Mouse (Mus musculus): ENCODE data around the gene Hoxd12. TPM values are rescaled to one million over a fixed set of nuclear protein-coding genes. Genes with fewer than 3 reads are reported as not detected.

Gene Hoxd12
- polyA plus RNA-seq, 1 experiment: not detected

DNA sequence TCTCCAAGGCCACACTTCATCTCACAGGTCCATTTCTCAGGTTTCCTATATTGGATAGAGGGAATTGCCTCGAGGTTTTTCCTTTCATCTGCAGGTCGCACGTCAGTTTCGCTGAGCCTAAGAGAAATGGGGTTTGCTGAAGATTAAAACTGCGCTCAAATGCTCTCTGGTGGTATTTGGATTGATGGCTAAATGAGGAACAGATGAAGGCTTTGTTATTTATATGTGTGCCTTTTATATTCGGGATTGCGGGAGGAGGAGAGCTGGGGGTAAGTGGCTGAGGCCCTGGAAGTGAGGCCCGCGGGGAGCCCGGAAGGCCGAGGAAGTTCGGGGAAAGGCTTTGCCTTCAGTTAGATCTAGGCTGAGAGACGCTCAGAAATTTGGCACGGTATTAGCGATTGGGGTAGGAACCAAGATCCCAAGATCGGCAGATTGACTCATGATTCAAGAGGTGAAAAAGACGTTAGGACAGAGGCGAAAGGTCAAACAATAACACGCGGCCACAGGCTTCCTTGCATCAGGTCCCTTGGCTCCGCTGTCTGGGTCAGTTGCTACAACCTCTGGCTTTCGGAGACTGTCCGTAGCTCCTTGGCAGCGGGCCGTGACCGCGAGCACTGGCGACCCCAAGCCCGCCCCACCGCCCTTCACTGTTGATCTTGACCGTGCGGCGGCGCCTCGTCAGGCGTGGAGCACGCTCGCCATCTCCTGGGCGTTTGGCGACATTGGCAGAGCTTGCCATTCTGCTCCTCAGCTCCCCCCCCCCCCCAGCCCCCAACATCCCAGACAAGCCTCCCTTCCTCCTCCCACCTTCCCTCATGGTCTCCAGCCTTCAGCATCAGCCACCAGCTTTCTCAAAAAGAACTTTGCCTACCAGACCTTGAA, 2.1 kb upstream of the Hoxd12 start:
- Histone ChIP-seq H3K4me3 (ENCODE audit: insufficient read depth, low read depth, low read length) (peak overlapping the region; percentile 36; the same call in 1 of the 2 replicates), H3K4me1 (ENCODE audit: control insufficient read depth, insufficient read depth, insufficient read length, low read length) (no peaks in the 10 kb centered on the region), H3K27ac (replicated peaks; ENCODE audit: low read depth, low read length) (no peak overlapping the region)

GRCm38 (mm10) chr2:74673835-74674425, 883 bp upstream of the Hoxd12 start:
- Histone ChIP-seq H3K27ac (replicated peaks; ENCODE audit: low read depth, low read length) (no peak overlapping the region), H3K4me1 (ENCODE audit: control insufficient read depth, insufficient read depth, insufficient read length, low read length) (no peaks in the 10 kb centered on the region), H3K4me3 (ENCODE audit: insufficient read depth, low read depth, low read length) (no peak overlapping the region)

GRCm38 (mm10) chr2:74675666-74676282, 961 bp downstream of the Hoxd12 start:
- no peak overlapping the region for H3K27ac ChIP-seq (replicated peaks; ENCODE audit: low read depth, low read length)
- no peaks in the 10 kb centered on the region for H3K4me1 ChIP-seq (ENCODE audit: control insufficient read depth, insufficient read depth, insufficient read length, low read length)
- no peak overlapping the region for H3K4me3 ChIP-seq (ENCODE audit: insufficient read depth, low read depth, low read length)

DNA sequence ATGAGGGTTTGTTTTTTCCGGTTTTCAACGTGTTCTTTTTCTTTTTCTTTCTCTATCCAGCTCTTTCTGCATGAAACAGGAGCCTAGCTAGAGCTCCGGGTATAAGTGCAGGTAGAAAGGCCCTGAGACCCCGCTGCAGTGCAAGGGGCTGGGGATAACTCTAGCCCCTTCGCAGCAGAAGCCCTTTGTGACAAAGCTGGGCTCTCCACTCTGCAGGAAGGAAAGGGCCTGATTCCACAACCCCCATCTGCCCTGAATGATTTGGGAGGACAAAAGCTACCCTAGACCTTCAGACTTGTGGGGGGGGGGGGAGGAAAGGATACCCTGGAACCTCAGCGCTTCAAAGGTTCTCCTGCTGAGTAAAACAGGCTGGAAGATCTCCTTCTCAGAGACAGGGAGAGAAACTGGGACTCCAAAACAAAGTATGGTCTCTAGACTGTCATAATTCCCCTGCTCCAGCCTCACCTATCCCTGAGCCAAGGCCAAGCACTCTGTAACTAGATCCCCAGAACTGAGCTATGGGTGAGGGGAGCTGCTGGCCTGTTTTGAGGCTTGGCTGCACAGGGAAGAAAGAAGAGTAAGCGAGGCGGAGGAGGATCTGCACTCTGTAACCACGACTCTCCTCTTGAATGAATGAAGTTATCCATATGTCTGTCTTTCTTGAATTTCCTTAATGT, 1.7 kb downstream of the Hoxd12 start:
- no peak overlapping the region for H3K4me3 ChIP-seq (ENCODE audit: insufficient read depth, low read depth, low read length)
- no peaks in the 10 kb centered on the region for H3K4me1 ChIP-seq (ENCODE audit: control insufficient read depth, insufficient read depth, insufficient read length, low read length)
- H3K27ac ChIP-seq (replicated peaks; ENCODE audit: low read depth, low read length): no peak overlapping the region

DNA sequence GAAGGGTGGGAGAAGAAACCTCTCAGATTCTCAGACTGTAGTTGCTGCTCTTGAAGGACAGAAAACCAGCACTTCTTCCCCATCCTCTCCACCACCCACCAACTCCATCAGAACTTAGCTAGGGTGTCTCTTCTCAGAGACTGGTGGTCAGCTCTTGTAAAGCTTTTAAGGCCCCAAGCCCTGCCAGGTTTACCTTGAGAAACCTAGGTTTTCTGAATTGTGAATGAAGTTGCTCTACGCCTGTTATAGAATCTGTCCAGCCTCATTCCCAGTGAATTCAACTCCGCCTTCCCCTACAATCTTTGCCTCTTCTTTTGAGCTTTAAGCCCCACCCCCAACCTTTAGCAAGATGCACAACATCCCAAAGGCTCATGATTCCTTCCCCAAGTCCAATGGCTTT, 2.3 kb downstream of the Hoxd12 start:
- H3K4me1 ChIP-seq (ENCODE audit: control insufficient read depth, insufficient read depth, insufficient read length, low read length): no peaks in the 10 kb centered on the region; the same call in 1 of the 2 replicates
- H3K4me3 ChIP-seq (ENCODE audit: insufficient read depth, low read depth, low read length): no peak overlapping the region
- no peak overlapping the region for H3K27ac ChIP-seq (replicated peaks; ENCODE audit: low read depth, low read length)

GRCm38 (mm10) chr2:74678891-74679595, 4.2 kb downstream of the Hoxd12 start, which contains the start of gene Hoxd11:
Gene Hoxd11 (plus strand): TSS chr2:74679557.
- Histone ChIP-seq H3K27ac (replicated peaks; ENCODE audit: low read depth, low read length) (no peak within 1 kb of the TSS), H3K4me3 (ENCODE audit: insufficient read depth, low read depth, low read length) (no peak within 1 kb of the TSS), H3K4me1 (ENCODE audit: control insufficient read depth, insufficient read depth, insufficient read length, low read length) (no peaks in the 10 kb centered on the region; the same call in 1 of the 2 replicates)

GRCm38 (mm10) chr2:74679596-74679971, 4.8 kb downstream of the Hoxd12 start:
- no peak overlapping the region for H3K27ac ChIP-seq (replicated peaks; ENCODE audit: low read depth, low read length)
- H3K4me1 ChIP-seq (ENCODE audit: control insufficient read depth, insufficient read depth, insufficient read length, low read length): no peaks in the 10 kb centered on the region; the same call in 1 of the 2 replicates
- H3K4me3 ChIP-seq (ENCODE audit: insufficient read depth, low read depth, low read length): no peak overlapping the region

GRCm38 (mm10) chr2:74679980-74680379, 5.2 kb downstream of the Hoxd12 start:
- Histone ChIP-seq H3K27ac (replicated peaks; ENCODE audit: low read depth, low read length) (no peak overlapping the region), H3K4me1 (ENCODE audit: control insufficient read depth, insufficient read depth, insufficient read length, low read length) (no peaks in the 10 kb centered on the region; the same call in 1 of the 2 replicates), H3K4me3 (ENCODE audit: insufficient read depth, low read depth, low read length) (no peak overlapping the region)

GRCm38 (mm10) chr2:74680561-74681398, 6.0 kb downstream of the Hoxd12 start:
- Histone ChIP-seq H3K4me1 (ENCODE audit: control insufficient read depth, insufficient read depth, insufficient read length, low read length) (no peaks in the 10 kb centered on the region; the same call in 1 of the 2 replicates), H3K4me3 (ENCODE audit: insufficient read depth, low read depth, low read length) (no peak overlapping the region), H3K27ac (replicated peaks; ENCODE audit: low read depth, low read length) (no peak overlapping the region)

DNA sequence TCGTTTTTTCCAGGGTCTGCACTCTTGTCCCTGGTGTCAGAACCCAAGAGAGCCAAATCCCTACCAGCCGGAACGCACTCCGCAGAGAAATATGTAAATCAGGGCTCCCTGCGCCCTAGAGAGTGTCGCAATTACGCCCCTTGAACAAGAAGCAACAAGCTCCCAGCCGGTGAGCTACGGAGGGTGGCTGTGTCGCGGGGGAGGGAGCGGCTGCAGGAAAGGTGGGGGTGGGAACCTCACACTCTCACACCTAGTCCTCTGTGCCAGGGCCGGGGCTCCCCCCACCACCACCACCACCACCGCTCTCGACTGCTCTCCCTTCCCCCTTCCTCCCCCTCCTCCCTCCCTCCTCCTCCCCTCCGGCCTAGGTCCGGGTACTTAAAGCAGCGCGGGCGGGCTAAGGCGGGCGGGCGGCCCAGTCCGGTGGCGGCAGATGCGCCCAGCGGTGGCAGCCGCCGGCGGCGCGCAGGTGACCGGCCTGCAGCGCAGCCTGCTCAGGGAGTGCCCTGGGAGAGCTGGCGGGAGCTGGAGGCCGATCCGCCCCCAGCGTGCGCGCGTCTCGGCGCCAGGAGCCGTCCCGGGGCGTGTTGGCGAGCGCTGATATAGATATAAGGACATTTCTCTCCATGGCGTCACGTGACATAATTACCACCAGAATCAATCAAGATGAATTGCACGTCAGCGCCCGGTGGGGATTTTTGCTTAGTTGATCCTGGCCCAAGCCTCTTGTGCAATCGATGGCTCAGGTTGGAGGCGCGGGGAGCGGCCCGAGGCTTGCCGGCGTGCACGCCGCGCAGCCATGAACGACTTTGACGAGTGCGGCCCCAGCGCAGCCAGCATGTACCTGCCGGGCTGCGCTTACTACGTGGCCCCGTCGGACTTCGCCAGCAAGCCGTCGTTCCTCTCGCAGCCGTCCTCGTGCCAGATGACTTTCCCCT, 7.0 kb downstream of the Hoxd12 start:
- Histone ChIP-seq H3K4me3 (ENCODE audit: insufficient read depth, low read depth, low read length) (peak overlapping the region; percentile 37), H3K4me1 (ENCODE audit: control insufficient read depth, insufficient read depth, insufficient read length, low read length) (no peaks in the 10 kb centered on the region; the same call in 1 of the 2 replicates), H3K27ac (replicated peaks; ENCODE audit: low read depth, low read length) (no peak overlapping the region)

- Histone ChIP-seq H3K4me3 (ENCODE audit: insufficient read depth, low read depth, low read length) (no peak overlapping the region), H3K27ac (replicated peaks; ENCODE audit: low read depth, low read length) (no peak overlapping the region), H3K4me1 (ENCODE audit: control insufficient read depth, insufficient read depth, insufficient read length, low read length) (no peaks in the 10 kb centered on the region; the same call in 1 of the 2 replicates)
These were observed 8.0 kb downstream of the Hoxd12 start for GRCm38 (mm10) chr2:74682796-74683195.

DNA sequence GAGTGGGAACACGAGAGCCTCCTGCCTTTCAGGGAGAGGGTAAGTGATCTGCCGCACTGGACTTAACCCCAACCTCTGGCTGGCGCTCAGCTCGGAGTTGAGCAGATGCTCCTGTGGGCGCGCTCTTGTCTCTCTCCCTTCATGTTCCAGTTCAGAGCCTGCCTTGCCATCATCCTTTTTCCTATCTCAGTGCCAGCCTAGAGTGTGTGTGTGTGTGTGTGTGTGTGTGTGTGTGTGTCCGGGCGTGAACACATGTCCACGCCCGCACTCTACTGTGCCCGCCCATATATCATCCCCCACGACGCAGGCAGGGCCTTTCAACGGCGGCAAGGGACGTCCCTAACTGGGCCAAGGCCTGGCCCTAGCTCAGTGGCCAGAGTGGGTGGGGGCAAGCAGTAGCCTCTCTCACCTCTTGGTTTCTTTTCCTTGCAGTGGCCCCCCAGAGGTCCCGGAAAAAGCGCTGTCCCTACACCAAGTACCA, 8.7 kb downstream of the Hoxd12 start:
- no peak overlapping the region for H3K4me3 ChIP-seq (ENCODE audit: insufficient read depth, low read depth, low read length)
- no peaks in the 10 kb centered on the region; the same call in 1 of the 2 replicates for H3K4me1 ChIP-seq (ENCODE audit: control insufficient read depth, insufficient read depth, insufficient read length, low read length)
- H3K27ac ChIP-seq (replicated peaks; ENCODE audit: low read depth, low read length): no peak overlapping the region

DNA sequence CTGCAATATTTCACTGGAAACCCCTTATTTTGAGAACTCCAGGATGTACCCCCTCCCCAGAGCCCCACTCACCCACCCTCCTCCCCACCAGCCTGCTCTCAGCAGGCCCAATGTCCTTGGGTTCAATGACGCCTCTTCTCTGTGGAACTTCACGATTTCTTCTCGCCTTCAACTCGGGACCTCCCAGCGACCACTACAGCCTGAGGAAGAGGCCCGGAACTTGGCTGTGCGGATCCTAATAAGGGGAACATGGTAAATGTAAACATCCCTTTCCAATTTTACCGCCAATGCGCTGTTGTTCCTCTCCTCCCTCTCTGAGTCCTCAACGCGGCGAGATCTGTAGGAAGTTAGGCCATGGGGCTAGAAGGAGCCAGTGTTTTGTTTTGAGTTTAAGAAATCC, 9.3 kb downstream of the Hoxd12 start:
- no peaks in the 10 kb centered on the region; the same call in 1 of the 2 replicates for H3K4me1 ChIP-seq (ENCODE audit: control insufficient read depth, insufficient read depth, insufficient read length, low read length)
- H3K4me3 ChIP-seq (ENCODE audit: insufficient read depth, low read depth, low read length): no peak overlapping the region
- no peak overlapping the region for H3K27ac ChIP-seq (replicated peaks; ENCODE audit: low read depth, low read length)

All from brown adipose tissue, adult 24 weeks (tissue).